Mouse (Mus musculus): ENCODE measurements around the gene 3830406C13Rik. TPM values are rescaled to one million over a fixed set of nuclear protein-coding genes. Genes with fewer than 3 reads are reported as not detected.

The 3830406C13Rik gene
- polyA plus RNA-seq, 2 experiments: 26.9 to 43.8 TPM

GRCm38 (mm10) chr14:12333622-12334021 is 49.6 kb downstream of the 3830406C13Rik start:
- peaks cover 40% of the 10 kb centered on the region for H3K27me3 ChIP-seq (ENCODE audit: control insufficient read depth, insufficient read depth, low read length)

DNA sequence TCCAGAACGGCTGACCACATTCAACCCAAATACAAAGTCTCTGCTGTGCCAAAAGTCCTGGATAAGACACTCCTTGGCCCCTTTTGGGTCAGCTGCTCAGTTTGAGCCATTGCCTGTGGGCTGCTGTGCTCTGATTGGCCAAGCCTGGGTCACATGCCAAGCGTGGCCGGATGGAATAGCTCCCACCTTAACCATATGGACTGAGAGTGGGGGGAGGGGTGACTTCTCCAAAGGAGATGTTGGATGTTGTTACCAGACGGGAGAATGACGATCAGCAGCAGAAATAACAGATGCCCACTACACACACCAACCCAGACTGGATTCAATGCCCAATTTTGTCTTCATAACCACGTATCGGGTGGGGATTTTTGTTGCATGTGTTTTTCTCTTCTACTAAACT is 51.0 kb downstream of the 3830406C13Rik start:
- no peak for TF ChIP-seq POLR2A (IDR thresholded peaks at IDR 0.05; ENCODE audit: borderline replicate concordance, extremely low read depth, insufficient read depth, insufficient read length)
- no peaks in the 10 kb centered on the region for H3K9me3 ChIP-seq (ENCODE audit: control insufficient read depth, low read length)
- no peaks in the 10 kb centered on the region for H3K4me1 ChIP-seq (ENCODE audit: control insufficient read depth, insufficient read depth, low read length)
- ATAC-seq (ENCODE audit: low FRiP score, low read depth) (no peak), DNase-seq (ENCODE audit: low spot score) (no peak)
- no peaks in the 10 kb centered on the region for H3K36me3 ChIP-seq (ENCODE audit: control insufficient read depth, insufficient read depth, low read length)
- no peak overlapping the region for H3K4me3 ChIP-seq (replicated peaks; ENCODE audit: low read length)
- no peak overlapping the region for H3K9ac ChIP-seq (ENCODE audit: low read depth, low read length, severe bottlenecking)
- WGBS: 34% methylated on average over 7 of the region's 7 CpGs
- H3K4me2 ChIP-seq (replicated peaks; ENCODE audit: low read depth, low read length, severe bottlenecking): no peak overlapping the region
- H3K27me3 ChIP-seq (ENCODE audit: control insufficient read depth, insufficient read depth, low read length): peaks cover 52% of the 10 kb centered on the region
- H3K27ac ChIP-seq (replicated peaks; ENCODE audit: low read depth, low read length): no peak overlapping the region

More at GRCm38 (mm10) chr14:12333622-12334021, 49.6 kb downstream of the 3830406C13Rik start:
- DNase-seq (ENCODE audit: low spot score) (no peak), ATAC-seq (ENCODE audit: low FRiP score, low read depth) (no peak)
- no peak for TF ChIP-seq POLR2A (IDR thresholded peaks at IDR 0.05; ENCODE audit: borderline replicate concordance, extremely low read depth, insufficient read depth, insufficient read length)
- H3K4me1 ChIP-seq (ENCODE audit: control insufficient read depth, insufficient read depth, low read length): no peaks in the 10 kb centered on the region
- H3K4me3 ChIP-seq (replicated peaks; ENCODE audit: low read length): no peak overlapping the region
- 74% methylated on average over 7 of the region's 7 CpGs for WGBS
- no peaks in the 10 kb centered on the region for H3K9me3 ChIP-seq (ENCODE audit: control insufficient read depth, low read length)
- no peak overlapping the region for H3K4me2 ChIP-seq (replicated peaks; ENCODE audit: low read depth, low read length, severe bottlenecking)
- no peak overlapping the region for H3K27ac ChIP-seq (replicated peaks; ENCODE audit: low read depth, low read length)
- H3K36me3 ChIP-seq (ENCODE audit: control insufficient read depth, insufficient read depth, low read length): no peaks in the 10 kb centered on the region
- no peak overlapping the region for H3K9ac ChIP-seq (ENCODE audit: low read depth, low read length, severe bottlenecking)

DNA sequence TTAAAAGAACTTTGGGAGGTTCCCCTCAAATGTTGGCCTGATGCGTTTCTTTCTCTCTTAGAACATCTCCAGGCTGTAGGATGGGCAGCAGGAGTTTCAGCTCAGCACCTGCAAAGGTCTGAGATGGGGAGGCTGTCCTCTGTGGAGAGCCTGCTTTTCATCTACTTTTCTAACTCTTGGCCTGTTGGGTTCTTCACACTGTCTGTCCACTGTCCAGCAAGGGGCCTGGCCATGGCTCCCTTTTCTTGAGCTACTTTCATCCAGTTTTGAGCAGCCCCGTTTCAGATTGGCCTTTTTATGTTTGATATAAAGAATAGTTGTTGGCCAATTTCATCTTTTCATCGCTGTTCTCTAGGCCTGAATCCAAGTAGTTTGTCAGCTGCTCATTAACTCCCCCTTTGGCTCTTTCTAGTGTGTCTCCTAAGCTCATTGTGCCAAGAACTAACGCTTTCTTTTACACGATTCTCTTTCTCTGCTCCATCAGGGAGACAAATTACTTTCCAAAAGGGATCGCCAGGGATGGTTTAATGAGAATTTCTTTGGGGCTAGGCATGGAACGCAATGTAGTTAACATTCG is 53.5 kb downstream of the 3830406C13Rik start:
- H3K27me3 ChIP-seq (ENCODE audit: control insufficient read depth, insufficient read depth, low read length): peaks cover 78% of the 10 kb centered on the region
- H3K9ac ChIP-seq (ENCODE audit: low read depth, low read length, severe bottlenecking): no peak overlapping the region
- no peak for TF ChIP-seq POLR2A (IDR thresholded peaks at IDR 0.05; ENCODE audit: borderline replicate concordance, extremely low read depth, insufficient read depth, insufficient read length)
- ATAC-seq (ENCODE audit: low FRiP score, low read depth): no peak
- no peaks in the 10 kb centered on the region for H3K36me3 ChIP-seq (ENCODE audit: control insufficient read depth, insufficient read depth, low read length)
- WGBS: 5% methylated on average over 8 of the region's 8 CpGs
- H3K4me1 ChIP-seq (ENCODE audit: control insufficient read depth, insufficient read depth, low read length): no peaks in the 10 kb centered on the region
- H3K9me3 ChIP-seq (ENCODE audit: control insufficient read depth, low read length): no peaks in the 10 kb centered on the region
- H3K4me3 ChIP-seq (replicated peaks; ENCODE audit: low read length): no peak overlapping the region
- no peak for DNase-seq (ENCODE audit: low spot score)
- no peak overlapping the region for H3K27ac ChIP-seq (replicated peaks; ENCODE audit: low read depth, low read length)
- H3K4me2 ChIP-seq (replicated peaks; ENCODE audit: low read depth, low read length, severe bottlenecking): no peak overlapping the region

GRCm38 (mm10) chr14:12337998-12338809 is 54.2 kb downstream of the 3830406C13Rik start:
- H3K4me2 ChIP-seq (replicated peaks; ENCODE audit: low read depth, low read length, severe bottlenecking): no peak overlapping the region
- DNase-seq (ENCODE audit: low spot score) (no peak), ATAC-seq (ENCODE audit: low FRiP score, low read depth) (no peak)
- no peak overlapping the region for H3K27ac ChIP-seq (replicated peaks; ENCODE audit: low read depth, low read length)
- 1% methylated on average over 16 of the region's 16 CpGs for WGBS
- H3K36me3 ChIP-seq (ENCODE audit: control insufficient read depth, insufficient read depth, low read length): no peaks in the 10 kb centered on the region
- no peaks in the 10 kb centered on the region for H3K4me1 ChIP-seq (ENCODE audit: control insufficient read depth, insufficient read depth, low read length)
- peaks cover 85% of the 10 kb centered on the region for H3K27me3 ChIP-seq (ENCODE audit: control insufficient read depth, insufficient read depth, low read length)
- TF ChIP-seq POLR2A (IDR thresholded peaks at IDR 0.05; ENCODE audit: borderline replicate concordance, extremely low read depth, insufficient read depth, insufficient read length): no peak
- no peak overlapping the region for H3K4me3 ChIP-seq (replicated peaks; ENCODE audit: low read length)
- H3K9me3 ChIP-seq (ENCODE audit: control insufficient read depth, low read length): no peaks in the 10 kb centered on the region
- H3K9ac ChIP-seq (ENCODE audit: low read depth, low read length, severe bottlenecking): no peak overlapping the region

DNA sequence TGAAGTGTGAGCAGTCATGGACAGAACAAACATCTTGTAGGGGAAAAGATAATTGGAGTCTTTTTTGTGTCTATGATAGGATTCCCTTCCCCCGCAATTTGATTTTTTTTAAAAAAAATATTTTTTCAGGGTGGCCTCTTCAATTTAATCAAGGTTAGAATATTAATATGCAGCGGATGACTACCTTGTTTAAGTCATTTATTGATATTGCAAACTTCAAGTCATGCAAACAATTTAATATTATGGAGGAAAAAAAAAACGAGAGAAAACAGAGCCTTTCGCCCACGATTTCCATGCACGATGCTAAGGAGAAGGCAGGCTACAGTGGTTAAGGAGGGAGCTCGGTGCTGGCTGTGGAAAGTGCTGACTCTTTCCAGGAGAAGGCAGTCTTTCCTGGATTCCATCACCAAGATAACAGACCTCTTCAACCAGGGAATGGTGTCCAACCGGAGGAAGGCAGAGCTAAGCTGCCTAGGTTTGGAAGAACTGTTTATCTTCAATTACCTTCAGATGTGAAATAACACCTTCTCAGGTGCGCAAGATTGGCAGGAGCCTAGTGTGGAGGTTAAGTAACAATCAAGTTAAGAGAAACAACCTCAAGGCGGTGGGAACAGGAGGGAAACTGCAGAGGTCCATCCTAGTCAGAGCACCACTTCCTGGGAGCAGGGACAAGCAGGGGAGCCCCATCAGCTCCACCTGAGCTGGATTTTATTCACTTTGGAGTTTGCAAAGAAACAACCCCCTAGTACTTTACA is 55.0 kb downstream of the 3830406C13Rik start:
- H3K27ac ChIP-seq (replicated peaks; ENCODE audit: low read depth, low read length): no peak overlapping the region
- TF ChIP-seq POLR2A (IDR thresholded peaks at IDR 0.05; ENCODE audit: borderline replicate concordance, extremely low read depth, insufficient read depth, insufficient read length): no peak
- H3K4me1 ChIP-seq (ENCODE audit: control insufficient read depth, insufficient read depth, low read length): no peaks in the 10 kb centered on the region
- H3K36me3 ChIP-seq (ENCODE audit: control insufficient read depth, insufficient read depth, low read length): no peaks in the 10 kb centered on the region
- H3K4me2 ChIP-seq (replicated peaks; ENCODE audit: low read depth, low read length, severe bottlenecking): no peak overlapping the region
- H3K9ac ChIP-seq (ENCODE audit: low read depth, low read length, severe bottlenecking): no peak overlapping the region
- DNase-seq (ENCODE audit: low spot score) (no peak), ATAC-seq (ENCODE audit: low FRiP score, low read depth) (no peak)
- H3K4me3 ChIP-seq (replicated peaks; ENCODE audit: low read length): no peak overlapping the region
- peaks cover 93% of the 10 kb centered on the region for H3K27me3 ChIP-seq (ENCODE audit: control insufficient read depth, insufficient read depth, low read length)
- 3% methylated on average over 10 of the region's 10 CpGs for WGBS
- H3K9me3 ChIP-seq (ENCODE audit: control insufficient read depth, low read length): no peaks in the 10 kb centered on the region

Measured in limb, embryonic 14.5 days (tissue).